Mouse (Mus musculus) erythroblast, embryonic 14.5 days (primary cell): Measurements from ENCODE around the gene Tchp.

Experiments used
- GATA1 ChIP-seq: IDR thresholded peaks from 2 replicates; pipeline ENCODE4 v1.6.1; 2012; ENCODE audit warnings: low read length, inconsistent platforms, mixed read lengths
- TAL1 ChIP-seq: IDR thresholded peaks from 3 replicates; pipeline ENCODE4 v1.6.1; 2012; ENCODE audit warnings: low read length, inconsistent platforms, mixed read lengths

DNA sequence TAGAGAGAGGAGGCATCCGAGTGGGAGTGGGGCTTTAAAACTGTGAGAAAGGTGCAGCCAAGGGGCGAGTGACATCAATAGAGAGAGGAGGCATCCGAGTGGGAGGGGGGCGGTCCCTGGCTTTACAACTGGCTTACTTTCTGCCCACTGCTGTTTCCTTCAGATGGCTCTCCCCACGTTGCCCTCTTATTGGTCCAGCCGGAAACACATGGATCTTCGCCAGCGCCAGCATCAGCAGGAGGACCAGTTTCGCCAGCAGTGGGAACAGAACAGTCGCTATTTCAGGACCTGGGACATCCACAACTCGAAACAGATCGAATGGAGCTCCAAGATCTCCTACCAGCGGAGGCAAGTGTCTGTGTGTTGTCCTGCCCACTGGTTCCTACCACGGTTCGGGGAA lies 931 bp downstream of the Tchp start:
- TF ChIP-seq TAL1 (no peak), GATA1 (no peak)
